Mouse (Mus musculus) cerebellum, adult 2 months (tissue): ENCODE data around the gene Gpn1. TPM values are rescaled to one million over a fixed set of nuclear protein-coding genes. Genes with fewer than 3 reads are reported as not detected.

ENCODE experiments used
- DNase-seq, 2 experiments: peaks; one replicate each; pipeline ENCODE4 v3.0.0; 2021
- H3K27ac ChIP-seq: fragments of 200-500 bp; 2 replicates; pipeline ENCODE4 v1.5.1; 2012; ENCODE audit warnings: low read length, control low read depth, inconsistent platforms; ENCODE audit not compliant: insufficient read depth
- H3K27me3 ChIP-seq: fragments of 200-500 bp; 2 replicates; pipeline ENCODE4 v1.6.1; 2012; ENCODE audit warnings: inconsistent platforms, mild to moderate bottlenecking, low read length, moderate library complexity; ENCODE audit not compliant: control insufficient read depth, insufficient read depth
- H3K4me1 ChIP-seq: fragments of 200-500 bp; 2 replicates; pipeline ENCODE4 v1.6.1; 2011; ENCODE audit warnings: low read length; ENCODE audit not compliant: control insufficient read depth, insufficient read depth
- H3K4me3 ChIP-seq: fragments of 200-500 bp; replicated peaks from 2 replicates; pipeline ENCODE3; 2011; ENCODE audit warnings: mild to moderate bottlenecking, low read depth, low read length, control low read depth; ENCODE audit not compliant: insufficient read depth
- CTCF ChIP-seq: fragments of 200-500 bp; IDR thresholded peaks from 2 replicates; pipeline ENCODE4 v1.5.1; 2011; ENCODE audit warnings: low read depth, mild to moderate bottlenecking, control low read depth, low read length, moderate library complexity, borderline replicate concordance; ENCODE audit not compliant: insufficient read depth
- POLR2A ChIP-seq: fragments of 200-500 bp; IDR thresholded peaks from 2 replicates; pipeline ENCODE4 v1.6.1; 2011; ENCODE audit warnings: low read length, control low read depth, borderline replicate concordance; ENCODE audit not compliant: insufficient read depth
- WGBS: fragments of 180-500 bp; shearing (Covaris S2); methylation state at CpG from one replicate; pipeline ENCODE4 v1.1.7; 2018; 5-methylcytosine and 5-hydroxymethylcytosine counted together
- polyA plus RNA-seq: library from polyadenylated mRNA; depleted of rRNA; stranded (reverse); fragments of >200 nt; gene quantifications from 2 replicates; pipeline ENCODE4 v1.2.3, GENCODE M21; 2012

Gene Gpn1
- polyA plus RNA-seq, 1 experiment = 26.7 TPM

GRCm38 (mm10) chr5:31470334-31470733 is 24.2 kb upstream of the Gpn1 start:
- Histone ChIP-seq H3K27me3 (no peaks in the 10 kb centered on the region), H3K4me3 (no peak overlapping the region), H3K27ac (no peak overlapping the region), H3K4me1 (no peaks in the 10 kb centered on the region)
- no peak for DNase-seq
- no peak for TF ChIP-seq POLR2A
- TF ChIP-seq CTCF = peak; percentile 15; the same call in 1 of the 2 replicates
- 77% methylated on average over 7 of the region's 7 CpGs for WGBS

- whole genome bisulfite sequencing = 94% methylated on average over 4 of the region's 4 CpGs
- Histone ChIP-seq H3K27ac (no peak overlapping the region), H3K4me3 (no peak overlapping the region), H3K27me3 (no peaks in the 10 kb centered on the region), H3K4me1 (no peaks in the 10 kb centered on the region)
- no peak for TF ChIP-seq CTCF
- no peak for TF ChIP-seq POLR2A
- DNase-seq = no peak
Measured at GRCm38 (mm10) chr5:31480536-31480935, 14.0 kb upstream of the Gpn1 start.

- no peaks in the 10 kb centered on the region for H3K27me3 ChIP-seq
- no peaks in the 10 kb centered on the region for H3K4me1 ChIP-seq
- 95% methylated on average over 3 of the region's 3 CpGs for WGBS
- TF ChIP-seq POLR2A (no peak), CTCF (no peak)
- no peak for DNase-seq
- no peak within 1 kb of the TSS for H3K4me3 ChIP-seq
- no peak within 1 kb of the TSS for H3K27ac ChIP-seq
Measured at GRCm38 (mm10) chr5:31485440-31485839, 9.1 kb upstream of the Gpn1 start, which contains the start of gene 4930548H24Rik. 4930548H24Rik (plus strand) TSS chr5:31485740.

GRCm38 (mm10) chr5:31487889-31488288 is 6.7 kb upstream of the Gpn1 start:
- Histone ChIP-seq H3K4me1 (no peaks in the 10 kb centered on the region), H3K27me3 (no peaks in the 10 kb centered on the region), H3K27ac (no peak overlapping the region), H3K4me3 (no peak overlapping the region)
- WGBS = 97% methylated on average over 3 of the region's 3 CpGs
- TF ChIP-seq CTCF (no peak), POLR2A (no peak)
- no peak for DNase-seq

GRCm38 (mm10) chr5:31489116-31489769 is 5.3 kb upstream of the Gpn1 start:
- no peak overlapping the region for H3K27ac ChIP-seq
- no peaks in the 10 kb centered on the region for H3K4me1 ChIP-seq
- H3K27me3 ChIP-seq = no peaks in the 10 kb centered on the region
- TF ChIP-seq POLR2A = no peak
- TF ChIP-seq CTCF = no peak
- DNase-seq = no peak
- 70% methylated on average over 7 of the region's 7 CpGs for WGBS
- no peak overlapping the region for H3K4me3 ChIP-seq

GRCm38 (mm10) chr5:31492031-31492430 is 2.5 kb upstream of the Gpn1 start:
- DNase-seq = no peak
- no peaks in the 10 kb centered on the region for H3K27me3 ChIP-seq
- WGBS = 48% methylated on average over 1 of the region's 1 CpGs
- H3K27ac ChIP-seq = no peak overlapping the region
- no peaks in the 10 kb centered on the region for H3K4me1 ChIP-seq
- H3K4me3 ChIP-seq = no peak overlapping the region
- TF ChIP-seq POLR2A (no peak), CTCF (no peak)

- TF ChIP-seq CTCF = no peak
- H3K27me3 ChIP-seq = no peaks in the 10 kb centered on the region
- 95% methylated on average over 10 of the region's 10 CpGs for WGBS
Measured at GRCm38 (mm10) chr5:31504843-31505242, 10.3 kb downstream of the Gpn1 start.

GRCm38 (mm10) chr5:31512481-31512880 is 17.9 kb downstream of the Gpn1 start:
- 97% methylated on average over 1 of the region's 1 CpGs for WGBS
- DNase-seq = no peak
- TF ChIP-seq CTCF = no peak
- Histone ChIP-seq H3K4me1 (no peaks in the 10 kb centered on the region), H3K4me3 (no peak overlapping the region), H3K27ac (no peak overlapping the region), H3K27me3 (no peaks in the 10 kb centered on the region)

More at GRCm38 (mm10) chr5:31504843-31505242, 10.3 kb downstream of the Gpn1 start:
- no peak overlapping the region for H3K27ac ChIP-seq
- DNase-seq = no peak
- no peaks in the 10 kb centered on the region for H3K4me1 ChIP-seq
- H3K4me3 ChIP-seq = no peak overlapping the region

- Histone ChIP-seq H3K4me1 (peaks cover under 1% of the 10 kb centered on the region; the same call in 1 of the 2 replicates), H3K27me3 (no peaks in the 10 kb centered on the region), H3K4me3 (no peak overlapping the region), H3K27ac (no peak overlapping the region)
- 95% methylated on average over 6 of the region's 6 CpGs for WGBS
- no peak for DNase-seq
- no peak for TF ChIP-seq POLR2A
- no peak for TF ChIP-seq CTCF
Measured at GRCm38 (mm10) chr5:31520556-31520955, 26.0 kb downstream of the Gpn1 start.
